Mouse (Mus musculus): Measurements from ENCODE around the gene 1700037H04Rik. TPM values are rescaled to one million over a fixed set of nuclear protein-coding genes. Genes with fewer than 3 reads are reported as not detected.

1700037H04Rik gene
- polyA plus RNA-seq, 1 experiment, result 113 TPM

GRCm38 (mm10) chr2:131190344-131191004 lies 30.6 kb upstream of the 1700037H04Rik start:
- peak; percentile 88 for DNase-seq (ENCODE audit: low read depth)
- TF ChIP-seq POLR2A (IDR thresholded peaks at IDR 0.05; ENCODE audit: borderline replicate concordance, extremely low read depth, insufficient read depth, insufficient read length, poor library complexity, severe bottlenecking) (no peak), CTCF (IDR thresholded peaks at IDR 0.05; ENCODE audit: borderline replicate concordance, extremely low read depth, insufficient read depth, insufficient read length) (no peak)

- TF ChIP-seq POLR2A (IDR thresholded peaks at IDR 0.05; ENCODE audit: borderline replicate concordance, extremely low read depth, insufficient read depth, insufficient read length, poor library complexity, severe bottlenecking), result no peak
- no peak for TF ChIP-seq CTCF (IDR thresholded peaks at IDR 0.05; ENCODE audit: borderline replicate concordance, extremely low read depth, insufficient read depth, insufficient read length)
- peak; percentile 32 for DNase-seq (ENCODE audit: low read depth)
Measured at GRCm38 (mm10) chr2:131189521-131190309, 29.8 kb upstream of the 1700037H04Rik start.

GRCm38 (mm10) chr2:131188311-131188710 lies 28.4 kb upstream of the 1700037H04Rik start:
- DNase-seq (ENCODE audit: low read depth), result no peak
- TF ChIP-seq CTCF (IDR thresholded peaks at IDR 0.05; ENCODE audit: borderline replicate concordance, extremely low read depth, insufficient read depth, insufficient read length), result no peak
- no peak for TF ChIP-seq POLR2A (IDR thresholded peaks at IDR 0.05; ENCODE audit: borderline replicate concordance, extremely low read depth, insufficient read depth, insufficient read length, poor library complexity, severe bottlenecking)

- no peak for TF ChIP-seq CTCF (IDR thresholded peaks at IDR 0.05; ENCODE audit: borderline replicate concordance, extremely low read depth, insufficient read depth, insufficient read length)
- no peak for TF ChIP-seq POLR2A (IDR thresholded peaks at IDR 0.05; ENCODE audit: borderline replicate concordance, extremely low read depth, insufficient read depth, insufficient read length, poor library complexity, severe bottlenecking)
- DNase-seq (ENCODE audit: low read depth), result no peak
Measured at GRCm38 (mm10) chr2:131187602-131187922, 27.7 kb upstream of the 1700037H04Rik start.

- DNase-seq (ENCODE audit: low read depth), result peak; percentile 93
- TF ChIP-seq POLR2A (IDR thresholded peaks at IDR 0.05; ENCODE audit: borderline replicate concordance, extremely low read depth, insufficient read depth, insufficient read length, poor library complexity, severe bottlenecking), result no peak; the same call in 1 of the 2 replicates
- TF ChIP-seq CTCF (IDR thresholded peaks at IDR 0.05; ENCODE audit: borderline replicate concordance, extremely low read depth, insufficient read depth, insufficient read length), result peak; percentile 31; the same call in 1 of the 2 replicates
Measured at GRCm38 (mm10) chr2:131186771-131187601, 27.1 kb upstream of the 1700037H04Rik start, which contains the start of the genes Cdc25b and Spef1. Cdc25b (plus strand) TSS chr2:131186949. Spef1 (minus strand) TSS chr2:131187282.

GRCm38 (mm10) chr2:131186343-131186742 lies 26.5 kb upstream of the 1700037H04Rik start:
- TF ChIP-seq POLR2A (IDR thresholded peaks at IDR 0.05; ENCODE audit: borderline replicate concordance, extremely low read depth, insufficient read depth, insufficient read length, poor library complexity, severe bottlenecking) (no peak), CTCF (IDR thresholded peaks at IDR 0.05; ENCODE audit: borderline replicate concordance, extremely low read depth, insufficient read depth, insufficient read length) (no peak)
- no peak for DNase-seq (ENCODE audit: low read depth)

- peak; percentile 90 for DNase-seq (ENCODE audit: low read depth)
Measured at GRCm38 (mm10) chr2:131179990-131180587, 20.2 kb upstream of the 1700037H04Rik start, which contains the start of gene Cenpb. Cenpb (minus strand) TSS chr2:131180067.

GRCm38 (mm10) chr2:131179246-131179886 lies 19.5 kb upstream of the 1700037H04Rik start:
- TF ChIP-seq CTCF (IDR thresholded peaks at IDR 0.05; ENCODE audit: borderline replicate concordance, extremely low read depth, insufficient read depth, insufficient read length) (no peak), POLR2A (IDR thresholded peaks at IDR 0.05; ENCODE audit: borderline replicate concordance, extremely low read depth, insufficient read depth, insufficient read length, poor library complexity, severe bottlenecking) (no peak)
- DNase-seq (ENCODE audit: low read depth), result peak; percentile 85

More at GRCm38 (mm10) chr2:131179990-131180587, 20.2 kb upstream of the 1700037H04Rik start, which contains the start of gene Cenpb:
- peak; percentile 66 for TF ChIP-seq CTCF (IDR thresholded peaks at IDR 0.05; ENCODE audit: borderline replicate concordance, extremely low read depth, insufficient read depth, insufficient read length)
- peak; percentile 56; the same call in 1 of the 2 replicates for TF ChIP-seq POLR2A (IDR thresholded peaks at IDR 0.05; ENCODE audit: borderline replicate concordance, extremely low read depth, insufficient read depth, insufficient read length, poor library complexity, severe bottlenecking)

- DNase-seq (ENCODE audit: low read depth), result peak; percentile 21
- TF ChIP-seq CTCF (IDR thresholded peaks at IDR 0.05; ENCODE audit: borderline replicate concordance, extremely low read depth, insufficient read depth, insufficient read length), result no peak
- no peak for TF ChIP-seq POLR2A (IDR thresholded peaks at IDR 0.05; ENCODE audit: borderline replicate concordance, extremely low read depth, insufficient read depth, insufficient read length, poor library complexity, severe bottlenecking)
Measured at GRCm38 (mm10) chr2:131178828-131179245, 19.0 kb upstream of the 1700037H04Rik start.

- no peak for TF ChIP-seq CTCF (IDR thresholded peaks at IDR 0.05; ENCODE audit: borderline replicate concordance, extremely low read depth, insufficient read depth, insufficient read length)
- no peak for TF ChIP-seq POLR2A (IDR thresholded peaks at IDR 0.05; ENCODE audit: borderline replicate concordance, extremely low read depth, insufficient read depth, insufficient read length, poor library complexity, severe bottlenecking)
- DNase-seq (ENCODE audit: low read depth), result no peak
Measured at GRCm38 (mm10) chr2:131177932-131178331, 18.1 kb upstream of the 1700037H04Rik start.

All from brain, embryonic 14.5 days (tissue).